Mouse (Mus musculus) C2C12 (cell line): ENCODE measurements at regions not wholly inside any gene's neighbourhood (a gene's known extent, or its start where the extent isn't known, plus 50 kb on each side); places are given as distances from the start of the nearest gene placed in this dataset.

Experiments
- CEBPB ChIP-seq: IDR thresholded peaks from one replicate; pipeline ENCODE4 v1.6.1; 2011; ENCODE audit warnings: low read depth, mild to moderate bottlenecking, control low read depth, moderate library complexity
- CTCF ChIP-seq: IDR thresholded peaks from one replicate; pipeline ENCODE4 v1.5.1; 2011; ENCODE audit not compliant: control insufficient read depth, insufficient read depth, insufficient read length
- FOSL1 ChIP-seq: IDR thresholded peaks from one replicate; pipeline ENCODE4 v1.8.0; 2011; ENCODE audit warnings: mild to moderate bottlenecking, low read length; ENCODE audit not compliant: poor library complexity, insufficient read depth, severe bottlenecking
- MAX ChIP-seq: IDR thresholded peaks from one replicate; pipeline ENCODE4 v1.6.1; 2011; ENCODE audit warnings: mild to moderate bottlenecking, control low read depth
- MYOD1 ChIP-seq: IDR thresholded peaks from one replicate; pipeline ENCODE4 v1.6.1; 2011; ENCODE audit warnings: low read depth; ENCODE audit not compliant: control insufficient read depth, insufficient read length
- MYOG ChIP-seq: IDR thresholded peaks from one replicate; pipeline ENCODE4 v1.6.1; 2011; ENCODE audit not compliant: control insufficient read depth, insufficient read length; ENCODE audit errors: extremely low read depth
- USF1 ChIP-seq: IDR thresholded peaks from one replicate; pipeline ENCODE4 v1.6.1; 2011; ENCODE audit warnings: low read depth, mild to moderate bottlenecking, control low read depth, moderate library complexity

DNA sequence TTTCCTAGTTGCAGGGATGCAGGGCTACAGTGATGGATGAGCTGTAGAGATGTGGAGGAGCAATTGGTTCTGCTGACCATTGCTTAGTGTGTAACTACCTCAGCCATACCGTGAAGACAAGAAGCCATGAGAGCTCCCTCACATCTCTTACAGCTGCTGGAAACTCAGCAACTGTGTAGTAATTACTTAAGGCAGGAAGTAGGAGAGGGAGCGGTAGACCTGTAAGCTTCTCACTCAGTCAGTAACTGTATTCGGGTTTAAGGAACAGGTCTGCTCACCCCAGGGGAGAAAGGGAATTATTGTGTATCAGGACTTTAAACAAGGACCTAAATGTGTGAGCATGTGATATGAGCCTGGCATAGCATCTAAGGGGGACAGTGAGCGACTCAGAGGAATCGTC lies 788.6 kb downstream of the Tmem114 start:
- TF ChIP-seq MYOD1, result no peak
- TF ChIP-seq CTCF, result no peak
- TF ChIP-seq MAX, result no peak
- TF ChIP-seq USF1, result no peak
- TF ChIP-seq CEBPB, result no peak
- TF ChIP-seq MYOG, result no peak
- no peak for TF ChIP-seq FOSL1
